Mouse (Mus musculus): Measurements from ENCODE around the gene Kat6b.

Kat6b gene

GRCm38 (mm10) chr14:21561396-21562065 is 80.3 kb downstream of the Kat6b start:
- DNase-seq = no peak

- DNase-seq = no peak
Measured at GRCm38 (mm10) chr14:21563584-21564118, 82.4 kb downstream of the Kat6b start.

GRCm38 (mm10) chr14:21565541-21566353 is 84.5 kb downstream of the Kat6b start:
- DNase-seq = no peak

GRCm38 (mm10) chr14:21567293-21567984 is 86.2 kb downstream of the Kat6b start:
- no peak for DNase-seq

- no peak for DNase-seq
Measured at GRCm38 (mm10) chr14:21568821-21569220, 87.6 kb downstream of the Kat6b start.

- no peak for DNase-seq
Measured at GRCm38 (mm10) chr14:21574686-21575309, 93.6 kb downstream of the Kat6b start.

GRCm38 (mm10) chr14:21576867-21577266 is 95.6 kb downstream of the Kat6b start:
- DNase-seq = no peak

GRCm38 (mm10) chr14:21581198-21581597 is 100.0 kb downstream of the Kat6b start:
- no peak for DNase-seq

- no peak for DNase-seq
Measured at GRCm38 (mm10) chr14:21582301-21582700, 101.1 kb downstream of the Kat6b start.

GRCm38 (mm10) chr14:21583051-21583450 is 101.8 kb downstream of the Kat6b start:
- no peak for DNase-seq

- no peak for DNase-seq
Measured at GRCm38 (mm10) chr14:21583868-21584267, 102.6 kb downstream of the Kat6b start.

GRCm38 (mm10) chr14:21584468-21585135 is 103.4 kb downstream of the Kat6b start:
- no peak for DNase-seq

GRCm38 (mm10) chr14:21585491-21586251 is 104.4 kb downstream of the Kat6b start:
- no peak for DNase-seq

GRCm38 (mm10) chr14:21586481-21587118 is 105.4 kb downstream of the Kat6b start:
- DNase-seq = no peak

GRCm38 (mm10) chr14:21587931-21588330 is 106.7 kb downstream of the Kat6b start:
- no peak for DNase-seq

- no peak for DNase-seq
Measured at GRCm38 (mm10) chr14:21589620-21590019, 108.4 kb downstream of the Kat6b start.

- no peak for DNase-seq
Measured at GRCm38 (mm10) chr14:21590205-21590604, 109.0 kb downstream of the Kat6b start.

- no peak for DNase-seq
Measured at GRCm38 (mm10) chr14:21592152-21592551, 110.9 kb downstream of the Kat6b start.

GRCm38 (mm10) chr14:21592985-21593750 is 111.9 kb downstream of the Kat6b start:
- DNase-seq = no peak
